Mouse (Mus musculus) E14TG2a.4 (cell line): ENCODE data around the gene Bend3.

Source experiments
- H3K27me3 ChIP-seq: 2 replicates; pipeline ENCODE4 v1.6.1; 2014; ENCODE audit warnings: low read length, control low read depth; ENCODE audit not compliant: insufficient read depth
- H3K36me3 ChIP-seq: 2 replicates; pipeline ENCODE4 v1.6.1; 2014; ENCODE audit warnings: low read length, control low read depth; ENCODE audit not compliant: insufficient read depth
- H3K4me1 ChIP-seq: replicated peaks from 2 replicates; pipeline ENCODE4 v1.6.1; 2014; ENCODE audit warnings: low read depth, low read length, control low read depth
- H3K4me3 ChIP-seq: replicated peaks from 2 replicates; pipeline ENCODE4 v1.5.1; 2014; ENCODE audit warnings: mild to moderate bottlenecking, low read length
- H3K9me3 ChIP-seq: 2 replicates; pipeline ENCODE4 v1.6.1; 2014; ENCODE audit warnings: low read length, control low read depth
- CTCF ChIP-seq: conservative IDR thresholded peaks from 2 replicates; pipeline ENCODE4 v1.5.1; 2014; ENCODE audit warnings: low read length
- NANOG ChIP-seq: IDR thresholded peaks from 2 replicates; pipeline ENCODE4 v1.6.1; 2014; ENCODE audit warnings: borderline replicate concordance, low read length, mixed read lengths
- POU5F1 ChIP-seq: IDR thresholded peaks from 2 replicates; pipeline ENCODE4 v1.6.1; 2014; ENCODE audit warnings: low read length, borderline replicate concordance

Gene Bend3

GRCm38 (mm10) chr10:43485751-43486268 lies 7.2 kb downstream of the Bend3 start:
- peaks cover 29% of the 10 kb centered on the region for H3K36me3 ChIP-seq
- TF ChIP-seq NANOG = no peak
- no peak for TF ChIP-seq POU5F1
- no peak for TF ChIP-seq CTCF

GRCm38 (mm10) chr10:43487441-43488010 lies 8.9 kb downstream of the Bend3 start:
- H3K36me3 ChIP-seq = peaks cover 29% of the 10 kb centered on the region
- H3K27me3 ChIP-seq = no peaks in the 10 kb centered on the region
- H3K4me1 ChIP-seq = peaks cover 96% of the 10 kb centered on the region
- TF ChIP-seq POU5F1 (no peak), CTCF (no peak)
- H3K9me3 ChIP-seq = no peaks in the 10 kb centered on the region
- no peak overlapping the region for H3K4me3 ChIP-seq

More at GRCm38 (mm10) chr10:43485751-43486268, 7.2 kb downstream of the Bend3 start:
- Histone ChIP-seq H3K9me3 (no peaks in the 10 kb centered on the region), H3K27me3 (no peaks in the 10 kb centered on the region), H3K4me3 (no peak overlapping the region), H3K4me1 (peaks cover 97% of the 10 kb centered on the region)

GRCm38 (mm10) chr10:43488258-43488657 lies 9.6 kb downstream of the Bend3 start:
- H3K27me3 ChIP-seq = no peaks in the 10 kb centered on the region
- peaks cover 96% of the 10 kb centered on the region for H3K4me1 ChIP-seq
- H3K9me3 ChIP-seq = no peaks in the 10 kb centered on the region
- H3K36me3 ChIP-seq = peaks cover 27% of the 10 kb centered on the region
- no peak overlapping the region for H3K4me3 ChIP-seq
- TF ChIP-seq CTCF (no peak), POU5F1 (no peak), NANOG (no peak)

- Histone ChIP-seq H3K36me3 (peaks cover 31% of the 10 kb centered on the region), H3K27me3 (no peaks in the 10 kb centered on the region), H3K9me3 (no peaks in the 10 kb centered on the region), H3K4me1 (peaks cover 96% of the 10 kb centered on the region), H3K4me3 (peak overlapping the region; percentile 70)
- TF ChIP-seq POU5F1 (no peak), CTCF (no peak), NANOG (no peak)
Measured at GRCm38 (mm10) chr10:43489139-43489538, 10.5 kb downstream of the Bend3 start.

- no peaks in the 10 kb centered on the region for H3K9me3 ChIP-seq
- H3K27me3 ChIP-seq = no peaks in the 10 kb centered on the region
- H3K4me3 ChIP-seq = peak overlapping the region; percentile 70
- TF ChIP-seq CTCF = no peak
- TF ChIP-seq NANOG = 0 out of 2 replicates have a peak, but pooled peaks have one; percentile 14
- peaks cover 96% of the 10 kb centered on the region for H3K4me1 ChIP-seq
- H3K36me3 ChIP-seq = peaks cover 31% of the 10 kb centered on the region
Measured at GRCm38 (mm10) chr10:43489550-43489949, 10.9 kb downstream of the Bend3 start.

- peaks cover 32% of the 10 kb centered on the region for H3K36me3 ChIP-seq
- peaks cover 96% of the 10 kb centered on the region for H3K4me1 ChIP-seq
- TF ChIP-seq POU5F1 = no peak
- no peak for TF ChIP-seq NANOG
- TF ChIP-seq CTCF = no peak
- H3K27me3 ChIP-seq = no peaks in the 10 kb centered on the region
- peak overlapping the region; percentile 70 for H3K4me3 ChIP-seq
- H3K9me3 ChIP-seq = no peaks in the 10 kb centered on the region
Measured at GRCm38 (mm10) chr10:43490034-43490433, 11.4 kb downstream of the Bend3 start.

- Histone ChIP-seq H3K9me3 (no peaks in the 10 kb centered on the region), H3K36me3 (peaks cover 34% of the 10 kb centered on the region), H3K4me3 (peak overlapping the region; percentile 70), H3K27me3 (no peaks in the 10 kb centered on the region), H3K4me1 (peaks cover 96% of the 10 kb centered on the region)
- TF ChIP-seq NANOG (no peak), CTCF (no peak), POU5F1 (no peak)
Measured at GRCm38 (mm10) chr10:43490846-43491245, 12.2 kb downstream of the Bend3 start.

- Histone ChIP-seq H3K27me3 (no peaks in the 10 kb centered on the region), H3K4me3 (no peak overlapping the region), H3K36me3 (peaks cover 87% of the 10 kb centered on the region), H3K9me3 (no peaks in the 10 kb centered on the region), H3K4me1 (peaks cover 72% of the 10 kb centered on the region)
- TF ChIP-seq CTCF = no peak
- no peak for TF ChIP-seq POU5F1
- TF ChIP-seq NANOG = no peak
Measured at GRCm38 (mm10) chr10:43502599-43502998, 24.0 kb downstream of the Bend3 start.

GRCm38 (mm10) chr10:43504291-43504690 lies 25.7 kb downstream of the Bend3 start:
- TF ChIP-seq CTCF (no peak), NANOG (no peak), POU5F1 (no peak)
- H3K9me3 ChIP-seq = no peaks in the 10 kb centered on the region
- peaks cover 72% of the 10 kb centered on the region for H3K4me1 ChIP-seq
- H3K27me3 ChIP-seq = no peaks in the 10 kb centered on the region
- H3K4me3 ChIP-seq = no peak overlapping the region
- H3K36me3 ChIP-seq = peaks cover 79% of the 10 kb centered on the region
